Mouse (Mus musculus): Measurements from ENCODE around the gene Rhov.

The Rhov gene

GRCm38 (mm10) chr2:119240819-119241186, 30.3 kb downstream of the Rhov start:
- no peak for ATAC-seq (ENCODE audit: insufficient number of reproducible peaks, low FRiP score, low TSS enrichment)

DNA sequence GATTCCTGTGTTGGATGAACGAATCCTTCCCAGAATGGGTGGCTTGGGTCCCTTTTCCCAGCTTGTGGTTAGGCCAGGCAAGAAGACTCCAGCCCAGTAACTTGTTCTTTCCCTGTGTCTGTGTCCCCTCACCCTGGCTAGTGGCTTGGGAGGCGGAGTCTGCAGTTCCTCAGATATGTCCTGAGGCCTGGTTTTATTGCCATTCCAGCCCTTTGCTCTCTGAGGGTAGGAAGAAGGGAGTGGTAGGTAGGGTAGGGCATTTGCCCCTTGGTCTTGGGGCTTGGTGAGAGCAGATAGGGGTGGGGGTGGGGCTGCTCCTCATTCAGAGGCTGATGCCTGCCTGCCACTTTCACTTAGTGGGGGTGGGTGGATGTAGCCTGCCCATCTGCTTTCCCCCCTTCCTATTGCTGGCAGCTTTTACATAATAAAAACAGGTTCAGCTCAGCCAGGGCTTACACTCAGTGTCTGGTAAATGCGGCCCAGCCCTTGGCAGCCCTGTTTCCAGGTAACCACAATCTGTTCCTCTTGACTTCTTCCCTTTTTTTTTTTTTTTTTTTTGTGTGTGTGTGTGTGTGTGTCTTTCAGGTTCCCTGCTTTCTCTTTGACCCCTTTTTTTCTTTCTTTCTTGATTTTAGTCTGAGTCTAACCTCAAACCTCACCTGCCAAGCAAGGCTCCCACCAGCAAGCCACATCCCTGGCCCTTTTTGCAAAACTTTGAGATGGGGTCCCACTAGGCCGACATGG, 30.8 kb downstream of the Rhov start:
- ATAC-seq (ENCODE audit: insufficient number of reproducible peaks, low FRiP score, low TSS enrichment): no peak

GRCm38 (mm10) chr2:119238671-119239070, 32.4 kb downstream of the Rhov start:
- no peak for ATAC-seq (ENCODE audit: insufficient number of reproducible peaks, low FRiP score, low TSS enrichment)

GRCm38 (mm10) chr2:119237871-119238220, 33.2 kb downstream of the Rhov start:
- no peak for ATAC-seq (ENCODE audit: insufficient number of reproducible peaks, low FRiP score, low TSS enrichment)

DNA sequence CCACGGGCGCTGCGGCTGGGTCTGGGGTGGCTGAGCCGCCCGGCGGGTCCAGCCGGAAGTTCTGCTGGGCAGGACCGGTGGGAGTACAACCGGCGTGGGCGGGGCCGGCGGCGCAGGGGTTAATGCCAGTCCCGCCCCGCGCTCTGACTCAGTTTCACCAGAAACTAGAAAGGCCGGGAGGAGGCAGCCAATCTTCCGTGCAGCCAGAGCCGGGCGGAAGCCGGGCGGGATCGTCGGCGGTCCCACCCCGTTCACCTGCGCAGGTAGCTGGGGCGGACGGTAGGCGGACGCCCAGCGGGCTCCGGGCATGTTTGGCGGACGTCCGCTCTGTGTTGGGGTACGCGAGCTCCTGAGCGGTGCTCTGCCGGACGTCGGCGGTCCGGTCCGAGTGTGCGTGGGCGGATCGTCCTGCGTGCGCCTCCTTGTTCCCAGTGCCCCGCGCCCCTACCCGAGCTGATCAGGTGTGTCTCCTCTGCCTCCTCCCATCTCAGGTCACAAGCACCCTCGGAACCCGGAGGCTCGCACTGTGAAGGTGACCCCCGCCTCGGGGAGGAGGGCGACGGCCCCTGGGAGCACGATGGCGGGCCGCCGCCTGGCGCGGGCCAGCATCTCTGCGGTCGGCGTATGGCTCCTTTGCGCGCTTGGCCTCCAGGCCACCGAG, 33.7 kb downstream of the Rhov start, which contains the start of gene Spint1:
TSS of gene Spint1 (plus strand) at position 153 of the 661 bp plus-strand sequence.
- no peak for ATAC-seq (ENCODE audit: insufficient number of reproducible peaks, low FRiP score, low TSS enrichment)

GRCm38 (mm10) chr2:119236682-119237209, 34.3 kb downstream of the Rhov start:
- ATAC-seq (ENCODE audit: insufficient number of reproducible peaks, low FRiP score, low TSS enrichment): no peak

DNA sequence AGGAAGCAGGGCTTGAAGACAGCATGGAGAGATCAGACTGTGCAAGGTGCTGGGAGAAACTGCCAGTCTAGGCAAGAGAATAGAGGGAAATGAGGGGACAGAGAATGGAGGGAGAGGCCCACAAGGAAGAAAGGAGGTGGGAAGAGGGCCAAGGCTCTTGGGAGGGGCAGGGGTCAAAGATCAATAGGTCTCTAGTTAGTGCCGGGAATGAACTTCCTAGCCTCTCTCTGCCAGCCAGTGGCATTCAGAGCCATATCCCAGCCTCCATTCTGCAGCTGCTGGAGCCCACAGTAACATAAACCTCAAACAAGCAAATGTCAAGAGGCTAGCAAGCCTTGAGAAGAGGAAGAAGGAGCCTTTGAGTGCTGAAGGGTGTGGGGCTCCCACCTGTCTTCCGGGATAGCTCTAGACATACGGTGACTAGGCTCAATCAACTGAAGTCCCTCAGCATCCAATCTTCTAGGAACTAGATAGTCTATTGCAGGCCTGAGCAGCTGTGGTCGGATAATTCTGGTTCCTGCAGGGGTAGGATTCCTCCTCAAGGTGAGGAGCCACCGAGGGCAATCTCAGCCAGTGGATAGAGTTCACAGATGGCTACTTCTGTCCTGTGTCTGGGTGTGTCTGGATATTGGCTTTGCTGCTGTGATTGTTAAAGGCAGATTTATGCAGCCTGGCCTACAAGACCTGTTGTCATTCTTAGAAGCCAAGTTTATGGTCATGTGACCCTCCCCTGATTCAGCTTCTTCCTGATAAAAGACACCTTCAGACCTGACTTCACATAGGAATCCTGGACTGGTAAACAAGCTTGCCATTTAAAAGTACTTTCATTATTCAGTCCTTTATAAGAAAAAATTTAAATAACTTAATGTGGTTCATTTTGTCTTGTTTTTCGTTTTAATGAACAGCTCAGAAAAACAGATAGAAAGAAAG, 41.0 kb downstream of the Rhov start, which contains the start of gene Ppp1r14d:
TSS of gene Ppp1r14d (minus strand) at position 132 of the 930 bp plus-strand sequence.
- no peak for ATAC-seq (ENCODE audit: insufficient number of reproducible peaks, low FRiP score, low TSS enrichment)

Data from cerebellum, adult (tissue).